Mouse (Mus musculus) stomach, postnatal 0 days (tissue): ENCODE measurements around the gene Ptprn2.

Experiments
- CTCF ChIP-seq: IDR thresholded peaks from 2 replicates; pipeline ENCODE4 v1.5.1; 2016; ENCODE audit warnings: antibody characterized with exemption, low read depth, mild to moderate bottlenecking, moderate library complexity
- EP300 ChIP-seq: optimal IDR thresholded peaks from 2 replicates; pipeline ENCODE3; 2016; ENCODE audit warnings: antibody characterized with exemption

- TF ChIP-seq CTCF (no peak), EP300 (no peak)
Measured at GRCm38 (mm10) chr12:117250465-117250864, 764.9 kb downstream of the Ptprn2 start.
